Mouse (Mus musculus) Muller cell, postnatal 12 days (primary cell): Measurements from ENCODE around the gene Rsph14.

Experiments used
- DNase-seq: peaks from one replicate; pipeline ENCODE4 v3.0.0-alpha.2; 2015; ENCODE audit errors: inconsistent ontology term

The Rsph14 gene

GRCm38 (mm10) chr10:75032395-75032794, at the start of gene Rsph14:
TSS of gene Rsph14 (minus strand) at chr10:75032586.
- DNase-seq = peak; percentile 62

GRCm38 (mm10) chr10:75078174-75079128, 46.1 kb upstream of the Rsph14 start:
- DNase-seq = no peak

GRCm38 (mm10) chr10:75075665-75076064, 43.3 kb upstream of the Rsph14 start:
- DNase-seq = no peak

GRCm38 (mm10) chr10:75070281-75070976, 38.0 kb upstream of the Rsph14 start:
- DNase-seq = peak; percentile 78

GRCm38 (mm10) chr10:75068624-75069328, 36.4 kb upstream of the Rsph14 start:
- no peak for DNase-seq

- no peak for DNase-seq
These were observed 35.7 kb upstream of the Rsph14 start for GRCm38 (mm10) chr10:75068086-75068485.

- DNase-seq = no peak
These were observed 35.1 kb upstream of the Rsph14 start for GRCm38 (mm10) chr10:75067446-75067845.

- DNase-seq = no peak
These were observed 33.3 kb upstream of the Rsph14 start for GRCm38 (mm10) chr10:75065691-75066090.

GRCm38 (mm10) chr10:75063301-75063965, 31.0 kb upstream of the Rsph14 start:
- DNase-seq = peak; percentile 30

- DNase-seq = no peak
These were observed 30.2 kb upstream of the Rsph14 start for GRCm38 (mm10) chr10:75062621-75063020.

- peak; percentile 31 for DNase-seq
These were observed 29.8 kb upstream of the Rsph14 start for GRCm38 (mm10) chr10:75062189-75062561.

GRCm38 (mm10) chr10:75061341-75062188, 29.2 kb upstream of the Rsph14 start:
- DNase-seq = peak; percentile 41

- peak; percentile 24 for DNase-seq
These were observed 28.5 kb upstream of the Rsph14 start for GRCm38 (mm10) chr10:75060843-75061235.

- DNase-seq = peak; percentile 87
These were observed 27.9 kb upstream of the Rsph14 start, which contains the start of gene Bcr for GRCm38 (mm10) chr10:75060217-75060842. TSS of gene Bcr (plus strand) at chr10:75060592.

- DNase-seq = peak; percentile 70
These were observed 27.0 kb upstream of the Rsph14 start for GRCm38 (mm10) chr10:75059396-75059795.

- DNase-seq = no peak
These were observed 26.5 kb upstream of the Rsph14 start for GRCm38 (mm10) chr10:75058761-75059395.

GRCm38 (mm10) chr10:75058336-75058735, 25.9 kb upstream of the Rsph14 start:
- DNase-seq = no peak

- DNase-seq = peak; percentile 22
These were observed 23.9 kb upstream of the Rsph14 start for GRCm38 (mm10) chr10:75056255-75056654.

GRCm38 (mm10) chr10:75055672-75056071, 23.3 kb upstream of the Rsph14 start:
- no peak for DNase-seq

- DNase-seq = no peak
These were observed 21.7 kb upstream of the Rsph14 start for GRCm38 (mm10) chr10:75054125-75054524.
